Mouse (Mus musculus): ENCODE measurements around the gene Ackr4. TPM values are rescaled to one million over a fixed set of nuclear protein-coding genes. Genes with fewer than 3 reads are reported as not detected.

Gene Ackr4
- polyA plus RNA-seq, 1 experiment from 2014 or later: 10.3 TPM

DNA sequence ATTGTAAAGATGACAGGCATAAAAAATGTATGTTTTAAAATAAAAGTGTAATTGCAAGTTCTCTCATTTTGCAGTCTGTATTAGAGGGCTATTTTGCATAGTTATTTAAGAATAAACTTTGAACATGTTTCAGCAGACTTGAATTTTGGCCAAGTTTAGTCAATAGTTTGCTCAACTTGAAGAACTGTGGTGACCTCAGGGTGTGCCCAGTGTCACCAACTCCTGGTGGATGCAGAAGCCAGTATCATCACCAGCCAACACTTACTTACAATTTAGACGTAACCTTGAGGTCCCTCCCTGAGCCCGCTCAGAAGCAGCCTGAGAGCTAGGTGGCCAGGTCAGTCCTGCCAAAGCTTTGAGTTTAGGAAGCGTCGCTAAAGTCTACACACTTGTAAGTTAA, 83.1 kb downstream of the Ackr4 start:
- ATAC-seq (replicated peaks; ENCODE audit: extremely low read depth, insufficient read depth, low FRiP score): no peak
- H3K36me3 ChIP-seq (ENCODE audit: control insufficient read depth, insufficient read depth): peaks cover 20% of the 10 kb centered on the region

GRCm38 (mm10) chr9:104040362-104040761, 86.4 kb downstream of the Ackr4 start, which contains the start of gene Gm28305:
Gene Gm28305, plus strand, starts transcription at chr9:104040662.
- Histone ChIP-seq H3K4me1 (ENCODE audit: control insufficient read depth, insufficient read depth, low read length) (peaks cover 7% of the 10 kb centered on the region), H3K27ac (ENCODE audit: low read length) (no peak within 1 kb of the TSS), H3K9me3 (replicated peaks; ENCODE audit: control insufficient read depth, low read length) (no peaks in the 10 kb centered on the region), H3K4me3 (ENCODE audit: low read length) (no peak within 1 kb of the TSS), H3K36me3 (ENCODE audit: control insufficient read depth, insufficient read depth) (peaks cover 2% of the 10 kb centered on the region; the same call in 1 of the 2 replicates), H3K4me2 (ENCODE audit: low read depth, low read length) (no peak within 1 kb of the TSS), H3K9ac (ENCODE audit: low read length) (no peak within 1 kb of the TSS), H3K27me3 (ENCODE audit: control insufficient read depth, insufficient read depth, low read length) (no peaks in the 10 kb centered on the region)
- no peak for ATAC-seq (replicated peaks; ENCODE audit: extremely low read depth, insufficient read depth, low FRiP score)
- 57% methylated on average over 2 of the region's 2 CpGs for WGBS

More for the DNA sequence above, 83.1 kb downstream of the Ackr4 start:
- no peak overlapping the region for H3K27ac ChIP-seq (ENCODE audit: low read length)
- 90% methylated on average over 4 of the region's 4 CpGs for WGBS
- H3K4me1 ChIP-seq (ENCODE audit: control insufficient read depth, insufficient read depth, low read length): no peaks in the 10 kb centered on the region
- no peaks in the 10 kb centered on the region for H3K27me3 ChIP-seq (ENCODE audit: control insufficient read depth, insufficient read depth, low read length)
- no peak overlapping the region for H3K4me3 ChIP-seq (ENCODE audit: low read length)
- H3K9me3 ChIP-seq (replicated peaks; ENCODE audit: control insufficient read depth, low read length): no peaks in the 10 kb centered on the region
- H3K9ac ChIP-seq (ENCODE audit: low read length): no peak overlapping the region
- no peak overlapping the region for H3K4me2 ChIP-seq (ENCODE audit: low read depth, low read length)

DNA sequence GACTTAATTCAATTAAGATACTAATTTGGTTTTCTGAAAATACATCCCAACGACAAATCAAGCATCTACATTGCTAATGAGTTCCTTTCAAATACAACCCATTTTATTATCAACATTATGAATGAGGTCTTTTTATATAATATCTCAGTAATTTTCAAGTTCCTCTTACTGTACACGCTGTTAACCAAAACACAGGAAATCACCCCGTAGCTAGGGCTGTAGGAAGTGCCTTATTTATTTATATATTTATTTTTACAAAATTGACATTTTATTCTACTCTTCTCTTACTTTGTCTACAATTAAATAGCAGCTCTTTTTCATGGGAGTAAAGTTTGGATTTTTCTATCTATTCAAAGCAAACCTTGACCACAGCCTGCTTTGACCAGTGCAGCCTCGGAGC, 87.0 kb downstream of the Ackr4 start:
- peaks cover 2% of the 10 kb centered on the region; the same call in 1 of the 2 replicates for H3K36me3 ChIP-seq (ENCODE audit: control insufficient read depth, insufficient read depth)
- no peak overlapping the region for H3K4me3 ChIP-seq (ENCODE audit: low read length)
- 79% methylated on average over 4 of the region's 4 CpGs for WGBS
- H3K9me3 ChIP-seq (replicated peaks; ENCODE audit: control insufficient read depth, low read length): no peaks in the 10 kb centered on the region
- H3K4me1 ChIP-seq (ENCODE audit: control insufficient read depth, insufficient read depth, low read length): peaks cover 7% of the 10 kb centered on the region
- ATAC-seq (replicated peaks; ENCODE audit: extremely low read depth, insufficient read depth, low FRiP score): no peak
- H3K4me2 ChIP-seq (ENCODE audit: low read depth, low read length): no peak overlapping the region
- H3K27ac ChIP-seq (ENCODE audit: low read length): no peak overlapping the region
- H3K9ac ChIP-seq (ENCODE audit: low read length): no peak overlapping the region
- no peaks in the 10 kb centered on the region for H3K27me3 ChIP-seq (ENCODE audit: control insufficient read depth, insufficient read depth, low read length)

GRCm38 (mm10) chr9:104039031-104039695, 87.6 kb downstream of the Ackr4 start:
- WGBS: 90% methylated on average over 21 of the region's 21 CpGs
- Histone ChIP-seq H3K4me2 (ENCODE audit: low read depth, low read length) (no peak overlapping the region), H3K9me3 (replicated peaks; ENCODE audit: control insufficient read depth, low read length) (no peaks in the 10 kb centered on the region), H3K4me3 (ENCODE audit: low read length) (no peak overlapping the region), H3K9ac (ENCODE audit: low read length) (no peak overlapping the region), H3K27ac (ENCODE audit: low read length) (no peak overlapping the region), H3K36me3 (ENCODE audit: control insufficient read depth, insufficient read depth) (peaks cover 2% of the 10 kb centered on the region; the same call in 1 of the 2 replicates), H3K27me3 (ENCODE audit: control insufficient read depth, insufficient read depth, low read length) (no peaks in the 10 kb centered on the region), H3K4me1 (ENCODE audit: control insufficient read depth, insufficient read depth, low read length) (peaks cover 7% of the 10 kb centered on the region)
- ATAC-seq (replicated peaks; ENCODE audit: extremely low read depth, insufficient read depth, low FRiP score): no peak

GRCm38 (mm10) chr9:104038266-104038665, 88.5 kb downstream of the Ackr4 start:
- Histone ChIP-seq H3K9ac (ENCODE audit: low read length) (no peak overlapping the region), H3K27ac (ENCODE audit: low read length) (peak overlapping the region; percentile 34; the same call in 1 of the 2 replicates)
- ATAC-seq (replicated peaks; ENCODE audit: extremely low read depth, insufficient read depth, low FRiP score): no peak

DNA sequence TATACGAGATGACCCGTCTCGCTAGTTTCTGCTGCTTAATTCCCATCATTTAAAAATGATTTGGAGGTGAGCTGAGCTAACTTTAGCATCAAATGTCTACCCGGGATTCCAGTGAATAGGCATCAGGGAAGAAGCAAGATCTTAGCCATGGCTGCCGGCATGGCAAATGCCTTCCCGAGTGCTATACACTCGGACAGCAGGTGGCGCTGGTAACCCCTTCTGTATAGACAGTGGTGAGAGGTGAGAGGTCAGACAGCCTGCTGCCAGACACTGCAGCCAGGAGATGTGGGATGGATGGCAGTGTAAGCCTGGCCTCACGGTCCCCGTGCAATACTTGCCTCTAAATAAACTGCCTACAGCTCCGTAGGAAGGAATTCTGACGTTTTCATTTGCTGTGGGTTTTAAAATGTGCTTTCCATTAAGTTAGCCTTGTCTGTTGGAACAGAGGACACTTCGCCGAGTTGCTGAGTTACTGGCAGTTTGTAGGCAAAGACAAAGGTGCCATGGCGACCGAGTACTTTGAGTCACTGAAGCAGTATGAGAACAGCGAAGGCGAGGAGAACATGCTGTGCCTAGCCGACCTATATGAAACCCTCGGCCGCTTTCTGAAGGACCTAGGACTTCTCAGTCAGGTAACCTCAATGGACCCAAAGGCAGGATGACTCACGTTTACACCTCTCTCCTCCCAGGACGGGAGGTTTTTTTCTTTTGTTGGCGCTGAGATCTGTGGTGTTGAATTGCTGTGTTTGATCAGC, 91.3 kb downstream of the Ackr4 start:
- Histone ChIP-seq H3K4me3 (ENCODE audit: low read length) (no peak overlapping the region), H3K9me3 (replicated peaks; ENCODE audit: control insufficient read depth, low read length) (no peaks in the 10 kb centered on the region), H3K4me2 (ENCODE audit: low read depth, low read length) (no peak overlapping the region), H3K4me1 (ENCODE audit: control insufficient read depth, insufficient read depth, low read length) (peaks cover 7% of the 10 kb centered on the region), H3K9ac (ENCODE audit: low read length) (no peak overlapping the region), H3K27me3 (ENCODE audit: control insufficient read depth, insufficient read depth, low read length) (no peaks in the 10 kb centered on the region), H3K27ac (ENCODE audit: low read length) (no peak overlapping the region), H3K36me3 (ENCODE audit: control insufficient read depth, insufficient read depth) (peaks cover 2% of the 10 kb centered on the region; the same call in 1 of the 2 replicates)
- ATAC-seq (replicated peaks; ENCODE audit: extremely low read depth, insufficient read depth, low FRiP score): peak; percentile 41; the same call in 1 of the 2 replicates
- WGBS: 51% methylated on average over 24 of the region's 24 CpGs

More at GRCm38 (mm10) chr9:104038266-104038665, 88.5 kb downstream of the Ackr4 start:
- H3K4me3 ChIP-seq (ENCODE audit: low read length): no peak overlapping the region
- no peaks in the 10 kb centered on the region for H3K27me3 ChIP-seq (ENCODE audit: control insufficient read depth, insufficient read depth, low read length)
- 73% methylated on average over 13 of the region's 13 CpGs for WGBS
- H3K36me3 ChIP-seq (ENCODE audit: control insufficient read depth, insufficient read depth): peaks cover 2% of the 10 kb centered on the region; the same call in 1 of the 2 replicates
- H3K4me1 ChIP-seq (ENCODE audit: control insufficient read depth, insufficient read depth, low read length): peaks cover 7% of the 10 kb centered on the region
- H3K9me3 ChIP-seq (replicated peaks; ENCODE audit: control insufficient read depth, low read length): no peaks in the 10 kb centered on the region
- H3K4me2 ChIP-seq (ENCODE audit: low read depth, low read length): no peak overlapping the region

GRCm38 (mm10) chr9:104034718-104035117, 92.0 kb downstream of the Ackr4 start:
- Histone ChIP-seq H3K9me3 (replicated peaks; ENCODE audit: control insufficient read depth, low read length) (no peaks in the 10 kb centered on the region), H3K36me3 (ENCODE audit: control insufficient read depth, insufficient read depth) (peaks cover 5% of the 10 kb centered on the region; the same call in 1 of the 2 replicates), H3K27me3 (ENCODE audit: control insufficient read depth, insufficient read depth, low read length) (no peaks in the 10 kb centered on the region), H3K27ac (ENCODE audit: low read length) (no peak overlapping the region), H3K9ac (ENCODE audit: low read length) (no peak overlapping the region), H3K4me1 (ENCODE audit: control insufficient read depth, insufficient read depth, low read length) (peaks cover 7% of the 10 kb centered on the region), H3K4me2 (ENCODE audit: low read depth, low read length) (no peak overlapping the region), H3K4me3 (ENCODE audit: low read length) (no peak overlapping the region)
- 77% methylated on average over 6 of the region's 6 CpGs for WGBS
- no peak for ATAC-seq (replicated peaks; ENCODE audit: extremely low read depth, insufficient read depth, low FRiP score)

DNA sequence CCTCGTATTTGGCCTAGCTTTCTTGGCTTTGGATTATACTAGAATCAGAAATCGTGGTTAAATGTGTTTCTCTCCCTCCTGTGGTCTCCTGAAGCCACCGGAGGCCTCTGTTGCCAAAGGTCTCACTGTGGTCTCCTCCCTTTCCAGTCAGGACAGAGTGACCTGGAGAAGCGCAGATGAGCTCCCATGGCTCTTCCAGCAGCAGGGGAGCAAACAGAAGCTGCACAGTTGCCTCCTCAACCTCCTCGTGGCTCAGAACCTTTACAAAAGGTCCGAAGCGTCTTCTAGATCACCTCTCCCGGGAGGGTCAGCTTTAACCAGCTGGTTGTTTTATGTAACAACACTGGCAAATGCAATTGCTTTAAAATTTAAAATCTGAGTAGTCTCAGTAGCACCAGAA, 92.5 kb downstream of the Ackr4 start:
- 80% methylated on average over 8 of the region's 8 CpGs for WGBS
- Histone ChIP-seq H3K9me3 (replicated peaks; ENCODE audit: control insufficient read depth, low read length) (no peaks in the 10 kb centered on the region), H3K4me1 (ENCODE audit: control insufficient read depth, insufficient read depth, low read length) (peaks cover 7% of the 10 kb centered on the region), H3K9ac (ENCODE audit: low read length) (no peak overlapping the region), H3K4me3 (ENCODE audit: low read length) (no peak overlapping the region), H3K4me2 (ENCODE audit: low read depth, low read length) (no peak overlapping the region), H3K36me3 (ENCODE audit: control insufficient read depth, insufficient read depth) (peaks cover 5% of the 10 kb centered on the region; the same call in 1 of the 2 replicates), H3K27ac (ENCODE audit: low read length) (no peak overlapping the region), H3K27me3 (ENCODE audit: control insufficient read depth, insufficient read depth, low read length) (no peaks in the 10 kb centered on the region)
- ATAC-seq (replicated peaks; ENCODE audit: extremely low read depth, insufficient read depth, low FRiP score): no peak
